Mouse (Mus musculus) CH12.LX (cell line): ENCODE data around the gene Fstl4.

Experiments
- CTCF ChIP-seq, 2 experiments: IDR thresholded peaks in 1 of 2; conservative IDR thresholded peaks in 1 of 2; 2 replicates each; pipeline ENCODE4 v1.5.1; 2011 to 2012; ENCODE audit warnings: low read depth in 2 of 2, low read length in 2 of 2, improper control_type of control experiment in 1 of 2, inconsistent platforms in 1 of 2, mild to moderate bottlenecking in 1 of 2, moderate library complexity in 1 of 2
- POLR2A ChIP-seq: IDR thresholded peaks from 2 replicates; pipeline ENCODE4 v1.6.1; 2011; ENCODE audit warnings: low read depth, mild to moderate bottlenecking, improper control_type of control experiment, low read length
- RAD21 ChIP-seq: IDR thresholded peaks from 2 replicates; pipeline ENCODE4 v1.6.1; 2011; ENCODE audit warnings: low read depth, mild to moderate bottlenecking, low read length, improper control_type of control experiment, moderate library complexity
- ZKSCAN1 ChIP-seq: IDR thresholded peaks from 2 replicates; pipeline ENCODE4 v1.6.1; 2012; ENCODE audit warnings: low read depth, inconsistent platforms, low read length, improper control_type of control experiment, borderline replicate concordance

- no peak for TF ChIP-seq POLR2A
- no peak for TF ChIP-seq CTCF (conservative IDR thresholded peaks at IDR 0.05 in 1 of 2, IDR thresholded peaks at IDR 0.05 in 1 of 2; ENCODE audit: low read depth in 2 of 2, low read length in 2 of 2)
- TF ChIP-seq RAD21, result no peak
- TF ChIP-seq ZKSCAN1, result no peak
These were observed 204.4 kb downstream of the Fstl4 start for GRCm38 (mm10) chr11:52968809-52969208.
